Mouse (Mus musculus): ENCODE results near the gene Pde10a. TPM values are rescaled to one million over a fixed set of nuclear protein-coding genes. Genes with fewer than 3 reads are reported as not detected.

Gene Pde10a
- total RNA-seq, 2 experiments from 2014 or later, result 2.4 to 3.6 TPM

- no peak for DNase-seq
Measured at GRCm38 (mm10) chr17:8581579-8581978, 56.4 kb downstream of the Pde10a start.

GRCm38 (mm10) chr17:8592427-8593277 lies 67.5 kb downstream of the Pde10a start:
- peak; percentile 59 to 87 for DNase-seq

GRCm38 (mm10) chr17:8597790-8598189 lies 72.6 kb downstream of the Pde10a start:
- DNase-seq, result peak; percentile 45 to 79

DNA sequence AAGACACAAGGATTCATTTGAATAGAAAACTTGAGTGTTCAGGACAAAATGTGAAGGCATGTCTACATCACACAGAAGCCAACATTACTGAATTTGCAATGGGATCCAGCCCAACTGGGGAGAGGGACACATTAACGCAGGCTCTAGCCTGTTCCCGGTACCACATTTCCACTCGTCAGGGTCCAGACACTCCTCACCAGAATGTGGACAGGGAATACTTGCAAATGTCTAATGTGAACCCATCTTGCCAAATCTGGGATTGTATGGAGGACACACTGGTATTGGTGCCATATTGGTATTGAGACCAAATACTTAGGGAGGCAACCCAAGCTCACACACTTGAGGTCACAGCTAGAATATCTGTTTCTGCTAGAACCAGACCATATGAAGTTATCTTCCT lies 77.8 kb downstream of the Pde10a start:
- DNase-seq, result no peak

DNA sequence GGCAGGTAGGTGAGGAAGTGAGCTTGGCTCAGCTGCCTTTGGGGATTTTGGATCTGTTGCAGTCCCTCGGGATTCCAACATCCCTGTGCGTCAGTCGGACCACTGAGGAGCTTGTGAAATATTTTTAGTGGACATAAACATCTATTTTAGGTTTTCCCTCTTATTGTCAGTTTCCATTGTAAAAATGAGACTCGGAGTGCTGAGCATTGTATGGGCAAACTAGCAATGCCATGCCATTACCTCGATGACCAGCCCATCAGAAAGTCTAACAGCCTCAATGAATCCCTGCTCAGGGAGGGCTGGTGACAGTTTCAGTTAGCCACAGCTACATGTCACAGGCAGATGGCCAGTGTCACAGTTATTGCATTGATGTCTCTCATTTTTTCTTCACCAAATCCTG lies 80.7 kb downstream of the Pde10a start:
- DNase-seq, result no peak

GRCm38 (mm10) chr17:8606695-8607094 lies 81.5 kb downstream of the Pde10a start:
- DNase-seq, result no peak

DNA sequence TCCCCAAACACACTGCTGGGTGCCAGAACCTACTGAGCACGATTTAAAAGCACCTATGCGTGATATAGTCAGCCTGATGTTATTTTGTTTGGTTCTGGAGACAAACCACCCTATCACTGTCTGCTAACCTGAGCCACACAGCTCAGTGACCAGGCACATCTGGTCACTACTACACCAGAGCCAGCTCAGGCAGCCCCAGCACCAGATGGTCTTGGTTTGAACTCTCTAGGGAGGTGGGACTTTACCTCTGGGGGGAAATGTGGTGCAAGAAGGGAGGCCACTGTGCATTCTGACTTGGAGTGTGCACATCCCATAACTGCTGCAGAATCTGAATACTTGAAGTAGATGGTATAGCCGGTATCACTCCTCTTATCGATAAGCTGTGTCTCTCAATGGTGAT lies 86.7 kb downstream of the Pde10a start:
- DNase-seq, result no peak

- peak; percentile 66 to 91 for DNase-seq
Measured at GRCm38 (mm10) chr17:8613882-8614551, 88.8 kb downstream of the Pde10a start.

GRCm38 (mm10) chr17:8620346-8620745 lies 95.2 kb downstream of the Pde10a start:
- no peak for DNase-seq

- DNase-seq, result peak; percentile 35 to 46
Measured at GRCm38 (mm10) chr17:8621105-8621504, 95.9 kb downstream of the Pde10a start.

GRCm38 (mm10) chr17:8621906-8622305 lies 96.7 kb downstream of the Pde10a start:
- DNase-seq, result peak in 1 of 2 experiments; percentile 6

GRCm38 (mm10) chr17:8626421-8626820 lies 101.2 kb downstream of the Pde10a start:
- no peak for DNase-seq

DNA sequence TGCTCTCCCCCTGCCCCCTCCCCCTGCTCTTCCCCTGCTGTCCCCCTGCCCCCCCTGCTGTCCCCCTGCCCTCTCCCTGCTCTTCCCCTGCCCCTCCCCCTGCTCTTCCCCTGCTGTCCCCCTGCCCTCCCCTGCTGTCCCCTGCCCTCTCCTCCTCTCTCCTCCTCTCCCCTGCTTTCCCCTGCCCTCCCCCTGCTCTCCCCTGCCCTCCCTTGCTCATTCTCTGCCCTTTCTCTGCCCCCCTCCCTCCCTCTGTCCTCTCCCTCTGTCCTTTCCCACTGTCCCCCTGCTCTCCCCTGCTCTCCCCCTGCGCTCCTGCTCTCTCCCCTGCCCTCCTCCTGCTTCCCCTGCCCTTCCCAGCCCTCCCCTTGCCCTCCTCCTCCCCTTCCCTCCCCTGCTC lies 106.5 kb downstream of the Pde10a start:
- DNase-seq, result no peak

- DNase-seq, result no peak
Measured at GRCm38 (mm10) chr17:8633596-8633995, 108.4 kb downstream of the Pde10a start.

DNA sequence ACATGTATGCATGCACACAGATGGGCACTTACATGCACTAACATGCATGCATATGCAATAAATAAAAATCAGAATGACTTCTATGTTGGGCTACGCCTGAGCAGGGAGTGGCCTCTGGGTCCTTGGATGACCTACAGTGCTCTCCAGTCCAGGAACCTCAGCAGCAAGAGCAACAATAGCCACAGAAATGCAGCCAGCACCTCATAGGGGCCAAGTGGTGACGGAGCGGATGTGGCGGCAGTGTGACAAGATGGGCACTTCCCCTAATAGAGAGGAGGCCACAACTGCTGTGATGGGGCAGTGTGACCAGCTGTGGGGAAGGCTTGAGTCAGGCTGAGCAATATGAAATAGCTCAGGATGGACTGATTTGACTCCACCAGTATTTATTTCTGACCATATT lies 109.3 kb downstream of the Pde10a start:
- DNase-seq, result peak; percentile 42 to 46

- DNase-seq, result no peak
Measured at GRCm38 (mm10) chr17:8636231-8636630, 111.1 kb downstream of the Pde10a start.

GRCm38 (mm10) chr17:8636691-8637090 lies 111.5 kb downstream of the Pde10a start:
- DNase-seq, result no peak

GRCm38 (mm10) chr17:8637181-8637580 lies 112.0 kb downstream of the Pde10a start:
- no peak for DNase-seq

GRCm38 (mm10) chr17:8639703-8640380 lies 114.7 kb downstream of the Pde10a start:
- DNase-seq, result no peak

GRCm38 (mm10) chr17:8640741-8641480 lies 115.7 kb downstream of the Pde10a start:
- DNase-seq, result no peak

DNA sequence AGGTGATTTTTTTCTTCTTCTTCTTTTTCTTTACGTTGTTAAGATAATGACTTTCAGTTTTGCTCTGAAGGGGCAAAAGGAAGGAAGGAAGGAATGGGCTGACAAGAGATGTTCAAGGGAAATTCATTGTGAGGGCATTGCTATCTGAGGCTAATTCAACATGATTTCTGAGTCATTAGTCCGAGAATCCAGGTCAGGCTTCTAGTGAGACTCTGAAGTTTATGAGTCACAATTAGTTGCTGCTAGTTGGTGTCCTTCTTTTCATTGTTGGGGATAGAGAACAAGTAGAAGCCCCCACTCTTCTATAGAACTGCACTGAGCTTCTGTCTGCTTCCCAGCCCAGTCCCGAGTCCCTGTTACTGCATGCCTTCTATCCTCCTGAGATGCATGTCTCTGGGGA lies 116.3 kb downstream of the Pde10a start:
- no peak for DNase-seq

GRCm38 (mm10) chr17:8642356-8642755 lies 117.2 kb downstream of the Pde10a start:
- DNase-seq, result no peak

Data from heart, adult 18-20 months (tissue).